Mouse (Mus musculus) spleen, adult 18-20 months (tissue): Measurements from ENCODE around the gene E030018B13Rik.

Source experiments
- DNase-seq, 2 experiments: peaks; one replicate each; pipeline ENCODE4 v3.0.0; 2022; ENCODE audit warnings: mixed read lengths in 2 of 2

Gene E030018B13Rik

DNA sequence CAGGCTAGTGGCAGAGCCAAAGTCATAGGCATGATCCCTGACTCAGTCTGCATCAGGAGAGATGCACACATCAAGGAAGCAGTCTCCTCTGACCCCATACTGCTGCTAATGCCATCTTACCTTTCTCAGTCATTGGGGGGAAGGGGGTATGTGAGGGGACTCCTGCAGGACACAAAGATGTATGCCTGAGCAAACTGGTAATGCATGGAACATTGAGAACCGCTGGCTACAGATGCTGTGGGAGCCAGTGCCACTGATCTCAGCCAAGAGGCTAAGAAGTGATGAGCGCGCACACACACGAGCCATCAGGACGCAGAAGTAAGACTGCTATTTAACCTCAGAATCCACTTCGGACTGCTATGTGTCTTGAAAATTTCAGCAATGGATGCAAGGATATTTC lies 18.5 kb upstream of the E030018B13Rik start:
- DNase-seq = no peak

DNA sequence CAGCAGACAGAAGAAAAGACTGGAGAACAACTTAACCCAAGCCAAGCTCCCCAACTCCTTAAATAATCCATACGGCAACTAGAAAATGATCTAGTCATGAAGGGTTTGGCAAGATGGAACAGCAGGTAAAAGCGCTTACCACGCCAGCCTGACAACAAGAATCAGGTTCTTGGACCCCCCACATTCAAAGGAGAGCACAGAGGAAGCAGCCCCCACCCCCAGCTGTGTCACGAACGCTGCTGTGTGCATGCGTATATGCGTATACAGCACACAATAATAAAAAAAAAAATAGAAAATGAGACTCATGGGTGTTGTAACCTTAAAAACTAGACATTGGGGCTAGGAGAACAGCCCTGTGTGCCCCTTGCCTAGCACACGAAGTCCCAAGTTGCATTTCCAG lies 16.7 kb upstream of the E030018B13Rik start:
- no peak for DNase-seq

DNA sequence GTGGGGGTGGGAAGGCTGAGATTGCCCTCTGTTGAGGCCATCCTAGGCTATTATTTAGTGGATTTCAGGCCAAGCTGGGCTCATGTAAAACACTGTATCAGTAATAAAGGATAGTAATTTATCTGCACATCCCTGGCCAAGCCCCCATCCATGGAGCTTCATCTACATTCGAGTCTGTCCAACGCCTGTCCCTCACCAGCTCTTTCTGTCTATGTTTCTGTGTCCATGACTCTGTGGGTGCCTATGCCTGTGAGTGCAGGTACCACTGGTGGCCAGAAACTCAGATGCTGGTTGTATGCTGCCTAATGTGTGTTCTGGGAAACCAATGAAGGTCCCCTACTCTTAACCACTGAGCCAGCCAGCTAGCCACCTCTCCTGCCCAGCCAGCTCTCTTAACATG lies 16.2 kb upstream of the E030018B13Rik start:
- DNase-seq = no peak

DNA sequence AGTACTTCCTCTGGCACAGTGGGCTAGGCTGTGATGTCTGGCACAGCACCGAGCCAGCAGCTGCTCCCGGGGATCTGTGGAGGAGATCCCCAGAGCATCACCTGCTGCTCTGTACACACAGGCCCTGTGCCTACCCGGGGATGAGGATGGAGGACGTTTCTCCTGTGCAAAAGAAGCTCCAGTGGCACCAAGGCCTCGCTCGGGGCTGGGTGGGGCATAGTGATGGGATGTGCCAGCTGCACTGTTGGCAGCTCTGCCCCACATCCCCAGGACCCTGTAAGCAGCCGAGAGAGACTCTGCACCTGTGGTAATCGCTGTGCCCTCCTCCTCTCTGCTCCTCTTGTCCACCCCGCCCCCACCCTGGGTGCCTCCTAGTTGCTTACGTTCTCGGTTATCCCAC lies 15.3 kb upstream of the E030018B13Rik start:
- no peak for DNase-seq

DNA sequence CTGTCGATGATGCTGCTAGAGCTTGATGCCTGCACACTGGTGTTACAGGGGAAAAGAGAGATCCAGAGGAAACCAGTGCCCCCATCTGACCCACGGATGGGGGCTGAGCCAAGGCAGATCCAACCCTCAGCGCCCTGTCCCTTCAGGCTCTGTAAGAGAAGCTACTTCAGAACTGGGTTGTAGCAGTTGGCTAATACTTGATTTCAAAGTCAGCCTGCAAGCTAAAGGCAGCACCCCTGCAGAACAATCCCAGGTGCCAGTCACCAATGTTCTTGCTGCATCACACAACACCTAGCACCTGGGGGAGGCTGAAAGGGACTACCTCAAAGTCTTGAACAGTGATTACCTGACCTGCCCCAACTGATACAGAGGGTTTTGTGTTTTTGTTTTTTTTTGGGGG lies 14.7 kb upstream of the E030018B13Rik start:
- no peak for DNase-seq

DNA sequence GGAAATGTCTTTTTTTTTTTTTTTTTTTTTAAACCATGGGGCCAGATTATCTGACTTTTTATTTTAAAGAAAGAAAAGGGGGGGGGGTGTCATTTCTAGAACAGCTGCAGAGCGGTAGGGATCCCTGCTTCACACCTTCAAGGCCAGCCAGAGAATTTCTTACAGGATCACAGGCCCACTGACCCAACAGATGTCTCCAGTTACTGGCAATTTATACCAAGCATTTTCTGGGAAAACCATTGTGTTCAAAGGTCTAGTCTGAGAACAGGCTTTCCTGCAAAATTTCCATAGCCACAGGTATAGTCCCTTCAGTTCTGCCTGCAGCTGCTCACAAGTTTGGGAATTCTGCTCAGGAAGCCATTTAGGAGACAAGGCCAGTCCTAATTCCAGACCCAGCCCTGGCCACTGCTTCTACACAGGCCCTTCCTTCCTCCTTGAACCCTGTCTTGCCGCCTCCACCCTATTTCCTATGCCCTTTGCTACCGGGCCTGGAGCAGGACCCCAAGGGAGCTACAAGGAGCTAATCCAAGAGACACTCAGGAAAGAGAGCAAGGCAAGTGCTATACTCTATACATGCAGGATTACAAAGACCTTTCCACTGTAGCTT lies 13.9 kb upstream of the E030018B13Rik start:
- DNase-seq = no peak

DNA sequence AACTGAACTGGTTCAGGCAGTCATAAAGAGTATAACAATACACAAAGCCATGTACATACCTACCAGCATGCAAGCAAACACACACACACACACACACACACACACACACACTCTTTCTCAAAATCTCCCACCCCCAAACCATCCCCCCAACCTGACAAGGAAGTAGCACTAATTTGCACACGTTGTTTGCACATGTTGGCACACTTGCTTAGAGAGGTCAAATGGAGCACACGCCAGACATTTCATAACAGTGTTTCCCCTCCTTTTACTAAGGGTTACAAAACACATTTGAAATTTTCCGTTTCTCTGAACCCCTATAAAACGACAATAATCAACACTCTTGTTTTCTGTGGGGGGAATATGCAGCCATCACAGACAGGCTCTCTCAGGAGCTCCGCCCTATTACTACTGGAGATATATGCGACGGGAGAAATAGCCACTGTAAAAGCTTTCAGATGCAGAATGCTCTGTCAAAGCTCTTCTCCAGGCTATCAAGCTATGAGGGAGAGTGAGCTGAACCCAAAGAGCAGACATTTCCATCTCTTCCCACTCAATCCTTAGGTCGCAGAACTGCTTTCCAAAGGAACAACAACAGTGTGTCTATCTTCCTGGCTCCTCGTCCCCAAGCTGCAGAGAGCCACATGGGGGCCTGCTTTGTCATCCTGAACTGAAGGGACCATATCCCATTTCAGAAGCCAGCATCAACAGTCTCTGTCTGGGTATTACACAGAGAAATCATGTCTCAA lies 12.8 kb upstream of the E030018B13Rik start:
- no peak for DNase-seq

DNA sequence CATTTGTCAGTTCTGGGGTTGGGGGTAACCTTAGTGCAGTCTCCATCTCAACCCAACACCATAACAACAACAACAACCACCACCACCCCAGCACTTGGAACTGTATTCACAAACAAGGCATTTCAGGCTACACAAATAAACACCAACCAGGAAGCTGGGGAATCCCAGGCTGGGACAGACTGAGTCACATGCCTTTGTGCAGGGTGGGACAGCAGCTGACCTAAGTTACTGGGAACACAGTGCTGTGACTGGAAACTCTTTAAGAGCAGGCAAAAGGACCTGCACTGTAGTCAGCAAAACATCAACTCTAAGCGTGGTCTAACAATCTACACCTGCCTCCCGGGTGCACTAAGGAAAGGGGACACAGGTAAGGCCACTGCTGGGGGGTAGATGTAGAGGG lies 11.5 kb upstream of the E030018B13Rik start:
- no peak for DNase-seq

DNA sequence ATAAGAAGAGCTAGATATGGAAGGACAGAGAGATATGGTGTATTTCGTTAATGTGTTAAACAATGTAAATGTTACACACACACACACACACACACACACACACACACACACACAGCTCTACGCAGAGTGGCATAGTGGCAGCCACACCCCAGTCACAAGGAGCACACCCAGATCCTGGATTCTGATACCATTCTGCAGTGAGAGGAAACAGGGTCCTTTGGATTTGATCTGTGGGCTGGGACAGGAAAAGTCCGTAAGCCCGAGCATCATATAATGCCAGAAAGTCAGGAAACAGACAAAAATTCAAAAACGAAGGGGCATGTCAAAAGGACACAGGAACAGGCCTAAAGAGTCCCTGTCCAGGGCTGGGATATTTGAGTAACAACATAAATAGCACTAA lies 11.0 kb upstream of the E030018B13Rik start:
- DNase-seq = no peak

DNA sequence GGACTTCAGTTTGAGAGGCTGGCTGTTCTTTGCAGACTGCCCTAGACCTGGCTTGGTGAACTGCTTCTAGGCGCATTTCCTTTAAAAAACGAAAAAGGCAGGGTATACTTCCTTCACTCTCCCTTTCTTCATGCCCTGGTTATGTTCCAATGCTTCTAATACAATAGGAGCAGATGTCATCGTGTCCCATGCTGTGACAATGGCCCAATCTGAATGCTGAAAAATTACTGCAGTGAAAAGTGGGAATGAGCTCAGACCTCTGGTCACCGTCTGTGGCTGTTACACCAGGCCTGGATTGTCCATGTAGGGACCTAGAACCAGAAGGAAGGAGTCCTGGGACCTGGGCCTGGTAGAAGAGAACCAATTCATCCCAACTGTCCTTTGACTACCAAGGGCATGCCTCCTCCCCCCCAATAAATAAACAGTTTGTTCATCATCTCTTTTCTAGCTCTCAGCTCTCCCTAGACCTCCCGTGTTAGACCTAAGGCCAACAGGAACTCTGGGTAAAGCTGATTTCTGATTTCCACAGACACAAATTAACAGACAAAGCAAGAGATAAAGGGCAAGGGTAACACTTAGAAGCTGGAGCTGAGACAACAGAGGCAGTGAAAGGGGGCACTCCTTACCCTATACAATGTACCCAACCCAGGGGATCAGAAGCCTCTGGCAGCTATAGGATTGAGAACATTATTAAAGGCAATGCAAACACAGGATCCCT lies 8.7 kb upstream of the E030018B13Rik start:
- no peak for DNase-seq

DNA sequence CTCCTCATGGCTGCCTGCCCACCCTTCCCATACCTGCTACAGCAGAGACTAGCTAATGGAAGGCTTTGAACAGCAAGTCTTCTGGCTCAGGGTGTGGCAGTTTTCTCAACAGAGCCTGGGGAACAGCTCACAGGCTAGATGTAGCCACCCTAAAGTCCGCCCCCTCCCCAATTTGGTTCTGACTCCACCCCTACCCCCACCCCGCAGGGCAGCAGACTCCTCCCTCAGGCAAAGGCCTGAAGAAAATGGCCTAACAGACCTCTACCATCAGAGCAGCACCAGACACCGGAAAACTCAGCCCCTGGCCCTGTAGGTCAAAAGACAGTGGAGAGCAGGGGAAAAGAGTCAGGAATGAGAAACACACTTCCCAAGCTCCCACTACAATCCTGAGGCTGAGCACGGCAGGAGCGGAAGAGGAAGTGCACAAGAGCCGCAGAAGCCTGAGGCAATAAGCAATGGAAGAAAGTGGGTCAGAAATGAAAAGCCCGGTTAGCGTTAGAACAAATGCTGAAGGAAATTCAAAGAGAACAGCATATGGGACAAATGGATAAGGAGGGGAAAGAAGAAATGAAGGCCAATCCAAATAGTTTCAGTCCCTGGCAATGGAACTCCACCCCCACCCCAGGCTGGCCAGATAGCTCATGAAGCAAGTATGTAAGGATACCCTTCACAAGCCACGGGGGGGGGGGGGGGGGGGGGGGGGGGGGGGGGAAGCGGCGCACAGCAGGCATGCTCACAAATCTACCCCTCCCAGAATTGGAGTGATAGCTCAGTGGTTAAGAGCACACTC lies 8.0 kb upstream of the E030018B13Rik start:
- no peak for DNase-seq

DNA sequence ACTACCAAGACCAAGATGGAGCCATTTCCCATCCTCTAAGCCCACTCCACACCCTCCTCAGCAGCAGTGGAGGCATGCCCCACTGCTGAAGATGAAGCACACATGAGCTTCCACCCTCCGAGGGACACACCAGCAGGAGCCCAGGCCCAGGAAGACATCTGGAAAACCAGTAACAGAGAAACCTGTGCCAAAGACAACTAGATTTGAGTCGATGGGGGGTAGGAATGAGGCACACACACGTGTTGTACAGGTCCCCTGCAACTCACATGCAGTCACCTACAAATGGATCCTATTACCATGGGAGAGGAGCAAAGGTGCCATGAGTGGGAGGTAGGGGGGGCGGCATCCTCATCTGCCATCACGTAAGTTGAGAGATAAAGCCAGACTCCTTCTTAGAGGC lies 6.4 kb upstream of the E030018B13Rik start:
- DNase-seq = no peak

DNA sequence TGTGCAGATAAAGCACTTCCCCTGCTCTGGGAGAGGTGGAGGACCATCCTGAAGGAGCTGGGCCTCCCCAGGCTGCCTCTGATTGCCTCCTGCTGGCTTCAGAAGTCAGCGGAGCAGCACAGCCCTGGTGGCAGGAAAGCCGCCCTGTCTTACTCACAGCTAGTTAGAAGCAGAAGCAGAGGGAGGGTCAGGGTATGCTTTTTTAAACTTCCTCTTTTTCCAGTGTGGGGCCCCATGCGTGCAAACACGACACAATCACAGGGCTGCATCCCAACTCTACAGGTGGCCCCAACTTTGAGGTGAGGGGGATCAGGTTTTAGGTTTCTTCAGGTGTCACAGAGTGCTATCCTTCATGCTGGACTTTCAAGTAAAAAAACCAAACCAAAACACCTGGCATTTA lies 5.7 kb upstream of the E030018B13Rik start:
- DNase-seq = peak; percentile 57 to 64

DNA sequence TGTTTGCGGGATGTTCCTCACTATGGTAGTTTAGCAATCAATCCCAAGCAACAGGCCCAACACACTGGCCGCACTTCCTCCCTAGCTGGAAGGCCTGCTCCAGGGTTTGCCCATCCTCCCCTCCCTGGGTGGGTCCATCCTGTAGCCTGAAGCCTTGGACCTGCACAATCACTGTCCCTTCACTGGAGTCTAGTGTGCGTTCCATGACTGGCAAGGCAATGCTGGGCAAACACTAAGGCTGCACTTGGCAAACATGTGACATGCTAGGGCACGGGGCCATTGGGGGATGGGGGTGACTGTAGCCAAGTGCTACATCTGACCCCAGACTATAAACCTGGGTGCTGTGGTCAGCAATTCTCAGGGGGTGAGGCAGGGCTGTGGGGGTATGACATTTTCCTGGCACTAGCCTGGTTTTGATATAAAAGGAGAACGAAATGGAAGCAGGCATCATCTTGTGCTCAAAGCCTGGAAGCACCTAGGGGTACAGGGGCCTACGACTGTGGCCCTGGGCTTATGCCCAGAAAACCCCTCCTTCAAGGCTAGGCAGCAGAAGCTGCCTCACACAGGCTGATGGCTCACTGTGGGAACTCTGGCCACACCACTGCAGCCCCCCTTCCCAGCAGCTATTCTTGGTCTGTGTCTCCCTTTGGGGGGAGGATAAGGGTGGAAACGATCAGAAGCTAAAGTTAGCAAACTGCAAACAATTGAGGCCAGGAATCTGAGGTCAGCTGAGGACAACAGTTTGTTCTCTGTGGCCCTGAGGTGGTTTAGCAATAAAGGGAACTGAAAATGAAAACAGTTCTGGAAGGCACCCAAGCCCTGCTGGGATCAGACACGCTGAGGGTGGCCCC lies 5.0 kb upstream of the E030018B13Rik start:
- peak; percentile 51 for DNase-seq

DNA sequence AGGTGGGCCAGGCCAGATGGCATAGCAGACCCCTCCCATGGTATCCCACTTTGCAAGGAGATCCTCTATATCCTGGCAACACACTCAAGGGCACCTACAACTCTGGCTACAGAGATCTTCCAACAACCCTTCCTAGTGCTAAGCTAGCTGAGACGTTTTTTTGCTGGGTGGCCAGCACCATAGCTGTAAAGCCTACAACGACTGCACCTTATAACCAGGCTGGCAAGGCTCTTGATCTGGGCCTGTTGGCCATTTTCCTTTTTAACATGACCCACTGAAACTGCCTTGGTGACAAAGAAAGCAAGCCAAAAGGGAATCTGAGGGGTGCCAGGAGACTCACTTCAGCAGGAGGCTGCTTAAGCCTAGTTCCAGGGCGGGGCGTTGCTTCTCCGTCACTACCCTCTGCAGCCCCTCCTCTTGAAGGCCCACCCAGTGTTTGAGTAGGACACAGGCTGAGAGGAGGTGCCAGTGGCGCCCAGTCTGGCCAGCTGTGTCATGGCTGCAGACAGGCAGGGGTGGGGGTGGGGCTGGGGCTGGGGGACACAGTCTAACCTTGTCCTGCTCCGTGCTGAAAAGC lies 4.3 kb upstream of the E030018B13Rik start:
- peak; percentile 32 to 63 for DNase-seq

DNA sequence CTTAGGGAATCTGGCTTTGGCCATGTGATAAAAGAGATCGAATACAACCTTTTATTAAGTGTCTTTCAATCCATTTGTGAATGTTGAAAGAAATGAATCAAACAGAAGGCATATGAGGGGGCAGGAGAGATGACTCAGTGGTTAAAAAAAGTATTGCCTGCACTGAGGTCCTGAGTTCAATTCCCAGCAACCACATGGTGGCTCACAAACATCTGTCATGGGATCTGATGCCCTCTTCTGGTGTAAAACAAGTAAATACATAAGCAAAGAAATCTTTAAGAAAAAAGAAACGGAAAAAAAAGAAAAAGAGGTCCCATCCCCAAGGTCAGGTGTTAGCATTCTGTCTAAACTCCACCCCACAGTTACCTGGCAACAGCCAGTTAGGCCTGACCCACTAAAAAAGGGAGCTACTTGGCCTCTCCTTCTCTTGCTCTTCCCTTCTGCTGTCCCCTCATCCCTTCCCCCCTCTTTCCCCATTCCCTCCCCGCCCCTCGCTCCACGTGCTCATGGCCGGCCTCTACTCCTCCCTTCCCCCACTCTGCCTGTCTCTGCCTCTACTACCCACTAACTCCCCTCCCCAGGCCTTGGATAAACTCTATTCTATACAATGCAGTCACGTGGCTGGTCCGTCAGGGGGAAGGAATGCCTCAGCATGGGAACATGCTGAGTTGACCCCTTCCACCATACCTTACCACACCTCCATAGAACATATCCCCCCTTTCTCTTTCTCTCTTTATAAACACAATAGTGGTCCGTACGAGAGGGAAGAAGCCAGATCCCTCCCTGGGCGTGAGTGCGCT lies 3.5 kb upstream of the E030018B13Rik start:
- DNase-seq = no peak

DNA sequence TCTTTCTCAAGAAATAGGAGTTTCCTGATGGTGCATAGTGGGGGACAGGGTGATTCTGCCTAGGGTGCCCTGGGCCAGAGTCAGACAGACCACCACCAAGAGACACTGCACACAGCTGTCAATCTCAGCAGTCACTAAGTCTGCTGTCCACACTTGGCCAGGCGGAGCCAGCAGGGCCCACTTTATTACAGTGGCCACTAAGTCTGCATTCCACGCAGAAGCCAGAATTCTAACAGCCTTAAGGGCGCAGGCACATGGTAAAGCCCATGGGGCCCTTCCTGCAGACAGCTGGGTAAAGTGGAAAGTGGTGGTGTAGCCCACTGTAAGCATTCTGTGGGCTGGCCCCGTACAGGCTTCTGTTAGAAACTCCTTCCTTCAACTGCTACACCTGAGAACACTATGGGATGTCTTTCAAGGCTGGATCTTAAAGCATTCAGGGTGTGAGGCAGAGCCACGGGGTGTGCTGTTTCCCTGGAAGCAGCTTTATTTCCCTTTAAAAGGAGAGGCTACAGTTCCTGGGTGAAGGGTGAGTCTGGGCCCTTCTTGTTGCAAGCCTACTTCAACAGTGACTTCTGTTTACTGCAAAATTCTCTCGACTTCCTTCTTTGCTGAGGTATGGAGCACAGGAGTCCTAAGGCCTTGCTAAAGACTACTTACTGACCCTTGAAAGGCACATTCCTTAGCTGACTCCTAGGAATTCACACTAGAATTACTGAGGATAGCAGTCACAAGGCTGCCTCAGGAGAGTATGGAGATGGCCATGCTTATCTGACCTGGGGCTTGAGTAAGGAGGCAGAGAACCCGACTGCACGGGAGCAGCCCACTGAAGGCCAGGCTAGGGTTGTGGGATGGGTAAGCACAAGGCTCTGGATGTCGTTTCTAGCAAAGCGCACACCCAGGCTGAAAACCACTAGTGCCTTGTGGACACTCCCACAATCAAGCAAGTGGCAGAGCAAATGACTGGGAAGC lies 2.6 kb upstream of the E030018B13Rik start:
- no peak for DNase-seq

DNA sequence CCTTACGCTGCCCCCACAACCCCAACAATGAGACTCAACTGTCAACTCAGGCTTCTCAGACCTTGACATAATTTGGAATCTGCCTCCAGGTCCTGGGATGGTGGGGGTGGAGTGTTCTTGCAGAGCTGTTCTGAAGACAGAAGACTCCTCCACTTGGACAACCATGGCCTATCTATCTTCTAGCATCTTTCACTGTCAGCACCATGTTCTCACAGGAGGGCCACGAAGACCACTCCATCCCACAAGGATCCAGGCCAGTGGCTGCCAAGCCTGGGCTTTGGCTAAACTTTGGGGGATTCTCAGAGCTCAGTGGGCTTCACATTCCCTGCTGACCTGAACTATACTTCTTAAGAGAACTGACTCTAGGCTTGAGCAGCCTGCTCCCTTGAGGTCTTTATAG lies 1.8 kb upstream of the E030018B13Rik start:
- DNase-seq = no peak

DNA sequence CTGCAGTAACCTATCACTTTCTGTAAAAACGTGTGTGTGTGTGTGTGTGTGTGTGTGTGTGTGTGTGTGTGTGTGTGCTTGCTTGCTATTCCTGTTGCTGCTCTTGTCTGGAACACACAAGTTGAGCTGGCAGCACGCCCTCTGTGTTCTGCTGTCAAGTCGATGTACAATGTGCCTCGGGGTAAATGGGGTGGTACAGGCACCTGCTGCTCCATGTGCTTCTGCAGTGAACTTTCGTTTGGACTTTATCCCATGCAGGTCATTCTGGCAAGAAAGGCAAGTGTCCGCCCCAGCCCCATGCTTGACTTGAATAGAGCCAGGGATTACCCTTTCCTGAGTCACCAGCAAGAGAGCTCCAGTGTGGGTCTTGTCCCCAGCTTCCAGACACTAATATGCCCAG lies 1.0 kb downstream of the E030018B13Rik start:
- DNase-seq = no peak
